Mouse (Mus musculus): ENCODE data around the gene Tcaf3. TPM values are rescaled to one million over a fixed set of nuclear protein-coding genes. Genes with fewer than 3 reads are reported as not detected.

Gene Tcaf3
- total and polyA plus RNA-seq, 3 experiments: not detected

GRCm38 (mm10) chr6:42586569-42586968 lies 10.9 kb downstream of the Tcaf3 start:
- no peaks in the 10 kb centered on the region for H3K4me1 ChIP-seq (ENCODE audit: control insufficient read depth in 1 of 2, insufficient read depth in 2 of 2)
- H3K27ac ChIP-seq (ENCODE audit: insufficient read depth, low read depth): no peak overlapping the region
- H3K9me3 ChIP-seq (replicated peaks; ENCODE audit: low read length): no peaks in the 10 kb centered on the region
- H3K36me3 ChIP-seq (replicated peaks in 1 of 2; ENCODE audit: control insufficient read depth in 1 of 2, insufficient read depth in 1 of 2, low read length in 1 of 2): no peaks in the 10 kb centered on the region
- dilution Hi-C loops (cut with MboI; ENCODE audit: extremely low pct_ligation_motif_present, extremely low pct_unique_long_range_greater_than_20kb, low sequenced_read_pairs) (no loop called here), in situ Hi-C loops (cut with MboI; ENCODE audit: low pct_ligation_motif_present, low pct_unique_long_range_greater_than_20kb, low sequenced_read_pairs) (loop anchor here (25.0 kb wide), 2 partner anchors 249 to 349 kb away; partner anchors contain the start of genes Gstk1 and Zyx)
- no peaks in the 10 kb centered on the region for H3K27me3 ChIP-seq (replicated peaks)
- no peak overlapping the region for H3K4me3 ChIP-seq (replicated peaks in 1 of 3; ENCODE audit: low read depth in 2 of 3, low read length in 2 of 3, poor library complexity in 1 of 3)
- no peak overlapping the region for H3K9ac ChIP-seq (ENCODE audit: insufficient read depth, low read depth)
- no peaks in the 10 kb centered on the region for H3K79me2 ChIP-seq (replicated peaks; ENCODE audit: control insufficient read depth, extremely low read depth, insufficient read depth, poor library complexity, severe bottlenecking)
- no peak for TF ChIP-seq ZKSCAN1 (IDR thresholded peaks at IDR 0.05; ENCODE audit: borderline replicate concordance, low read depth, low read length)
- TF ChIP-seq CTCF (conservative IDR thresholded peaks at IDR 0.05 in 1 of 2, IDR thresholded peaks at IDR 0.05 in 1 of 2; ENCODE audit: low read depth in 2 of 2, low read length in 2 of 2): no peak
- TF ChIP-seq GABPA (IDR thresholded peaks at IDR 0.05; ENCODE audit: insufficient replicate concordance, low read depth, low read length): no peak
- TF ChIP-seq POLR2AphosphoS2 (IDR thresholded peaks at IDR 0.05; ENCODE audit: low read depth, low read length): no peak
- TF ChIP-seq BHLHE40 (IDR thresholded peaks at IDR 0.05; ENCODE audit: low read depth, low read length): no peak
- no peak for TF ChIP-seq PAX5 (IDR thresholded peaks at IDR 0.05; ENCODE audit: low read length)
- no peak for TF ChIP-seq POLR2A (IDR thresholded peaks at IDR 0.05; ENCODE audit: low read depth, low read length)
- TF ChIP-seq EP300 (IDR thresholded peaks at IDR 0.05; ENCODE audit: low read length): no peak
- no peak for TF ChIP-seq TBP (conservative IDR thresholded peaks at IDR 0.05; ENCODE audit: low read depth, low read length)
- no peak for TF ChIP-seq MAX (IDR thresholded peaks at IDR 0.05; ENCODE audit: low read length)
- no peak for TF ChIP-seq MAFK (IDR thresholded peaks at IDR 0.05; ENCODE audit: insufficient replicate concordance, low read length)
- no peak for TF ChIP-seq ELF1 (IDR thresholded peaks at IDR 0.05; ENCODE audit: low read depth, low read length)
- no peak for TF ChIP-seq UBTF (IDR thresholded peaks at IDR 0.05; ENCODE audit: low read depth, low read length)
- TF ChIP-seq MAZ (IDR thresholded peaks at IDR 0.05; ENCODE audit: low read depth, low read length): no peak
- no peak for TF ChIP-seq MEF2A (IDR thresholded peaks at IDR 0.05; ENCODE audit: borderline replicate concordance, low read depth, low read length)
- no peak overlapping the region for H3K4me2 ChIP-seq (ENCODE audit: insufficient read depth, low read depth, poor library complexity, severe bottlenecking)
- no peak for DNase-seq (ENCODE audit: extremely low read depth)

GRCm38 (mm10) chr6:42583488-42583872 lies 14.0 kb downstream of the Tcaf3 start:
- Histone ChIP-seq H3K79me2 (replicated peaks; ENCODE audit: control insufficient read depth, extremely low read depth, insufficient read depth, poor library complexity, severe bottlenecking) (no peaks in the 10 kb centered on the region), H3K4me3 (replicated peaks in 1 of 3; ENCODE audit: low read depth in 2 of 3, low read length in 2 of 3, poor library complexity in 1 of 3) (no peak overlapping the region), H3K36me3 (replicated peaks in 1 of 2; ENCODE audit: control insufficient read depth in 1 of 2, insufficient read depth in 1 of 2, low read length in 1 of 2) (no peaks in the 10 kb centered on the region), H3K27ac (ENCODE audit: insufficient read depth, low read depth) (no peak overlapping the region), H3K27me3 (replicated peaks) (no peaks in the 10 kb centered on the region), H3K4me1 (ENCODE audit: control insufficient read depth in 1 of 2, insufficient read depth in 2 of 2) (no peaks in the 10 kb centered on the region), H3K9ac (ENCODE audit: insufficient read depth, low read depth) (no peak overlapping the region), H3K4me2 (ENCODE audit: insufficient read depth, low read depth, poor library complexity, severe bottlenecking) (peak overlapping the region; percentile 75), H3K9me3 (replicated peaks; ENCODE audit: low read length) (no peaks in the 10 kb centered on the region)
- in situ Hi-C loops (cut with MboI; ENCODE audit: low pct_ligation_motif_present, low pct_unique_long_range_greater_than_20kb, low sequenced_read_pairs) (loop anchor here (25.0 kb wide), 2 partner anchors 246 to 346 kb away; partner anchors contain the start of genes Gstk1 and Zyx), dilution Hi-C loops (cut with MboI; ENCODE audit: extremely low pct_ligation_motif_present, extremely low pct_unique_long_range_greater_than_20kb, low sequenced_read_pairs) (no loop called here)
- TF ChIP-seq SMC3 (IDR thresholded peaks at IDR 0.05; ENCODE audit: low read depth, low read length) (peak; percentile 60), CTCF (conservative IDR thresholded peaks at IDR 0.05 in 1 of 2, IDR thresholded peaks at IDR 0.05 in 1 of 2; ENCODE audit: low read depth in 2 of 2, low read length in 2 of 2) (peak in 1 of 2 experiments; percentile 70; a peak in 2 of 4 replicates), RAD21 (IDR thresholded peaks at IDR 0.05; ENCODE audit: low read depth, low read length) (peak; percentile 62), MAX (IDR thresholded peaks at IDR 0.05; ENCODE audit: low read length) (no peak)
- DNase-seq (ENCODE audit: extremely low read depth): peak; percentile 68

Data from CH12.LX (cell line).